Mouse (Mus musculus) midbrain, embryonic 14.5 days (tissue): Measurements from ENCODE around the gene Ubtd2. TPM values are rescaled to one million over a fixed set of nuclear protein-coding genes. Genes with fewer than 3 reads are reported as not detected.
"Not testable (repeated sequence)": the region's sequence is repeated elsewhere in the genome, so short reads cannot be mapped to it uniquely, and the experiment has no call there.

Experiments used
- ATAC-seq: fragments of 200-750 bp; cut with Nextera tagmentation; 2 replicates; pipeline ENCODE4 v1.8.0; 2017; ENCODE audit warnings: moderate number of reproducible peaks, moderate library complexity; ENCODE audit not compliant: low FRiP score, low TSS enrichment
- DNase-seq: peaks from one replicate; pipeline ENCODE4 v3.0.0-alpha.2; 2015
- H3K27ac ChIP-seq: fragments of 300-500 bp; sonication (generic); replicated peaks from 2 replicates; pipeline ENCODE4 v1.5.1; 2014; ENCODE audit warnings: mild to moderate bottlenecking, low read depth, low read length, moderate library complexity
- H3K27me3 ChIP-seq: fragments of 300-500 bp; sonication (generic); 2 replicates; pipeline ENCODE4 v1.6.1; 2014; ENCODE audit warnings: low read length, control low read depth, mixed read lengths; ENCODE audit not compliant: control insufficient read depth, insufficient read depth
- H3K36me3 ChIP-seq: fragments of 300-500 bp; sonication (generic); 2 replicates; pipeline ENCODE4 v1.6.1; 2014; ENCODE audit warnings: low read length, control low read depth; ENCODE audit not compliant: control insufficient read depth, insufficient read depth
- H3K4me1 ChIP-seq: fragments of 300-500 bp; sonication (generic); 2 replicates; pipeline ENCODE4 v1.6.1; 2014; ENCODE audit warnings: mild to moderate bottlenecking, antibody characterized with exemption, low read length, control low read depth; ENCODE audit not compliant: control insufficient read depth, insufficient read depth
- H3K4me2 ChIP-seq: fragments of 300-500 bp; sonication (generic); 2 replicates; pipeline ENCODE4 v1.6.1; 2014; ENCODE audit warnings: mild to moderate bottlenecking, low read length, moderate library complexity
- H3K4me3 ChIP-seq: fragments of 300-500 bp; sonication (generic); replicated peaks from 2 replicates; pipeline ENCODE4 v1.5.1; 2014; ENCODE audit warnings: low read depth, low read length
- H3K9ac ChIP-seq: fragments of 300-500 bp; sonication (generic); replicated peaks from 2 replicates; pipeline ENCODE4 v1.6.1; 2014; ENCODE audit warnings: mild to moderate bottlenecking, low read length, moderate library complexity
- H3K9me3 ChIP-seq: fragments of 300-500 bp; sonication (generic); 2 replicates; pipeline ENCODE4 v1.6.1; 2016; ENCODE audit warnings: low read length, control low read depth, mixed read lengths; ENCODE audit not compliant: control insufficient read depth
- WGBS: fragments of 180-500 bp; shearing (Covaris S2); extraction: QIAGEN DNeasy Blood & Tissue Kit; methylation state at CpG from one replicate; pipeline ENCODE4 v1.1.7; 2014; 5-methylcytosine and 5-hydroxymethylcytosine counted together
- polyA plus RNA-seq: library from polyadenylated mRNA; unstranded; fragments of >200 nt; fragmentation: Nextera tagmentation; extraction: Ambion mirVana; gene quantifications from 2 replicates; pipeline ENCODE4 v1.2.1, GENCODE M21; 2014

Gene Ubtd2
- polyA plus RNA-seq, 1 experiment from 2014 or later = 63.8 TPM

GRCm38 (mm10) chr11:32498757-32499535 is 43.8 kb downstream of the Ubtd2 start:
- peak; percentile 64 for DNase-seq
- H3K4me3 ChIP-seq = no peak overlapping the region
- no peaks in the 10 kb centered on the region for H3K9me3 ChIP-seq
- H3K9ac ChIP-seq = no peak overlapping the region
- no peak overlapping the region for H3K4me2 ChIP-seq
- no peaks in the 10 kb centered on the region for H3K27me3 ChIP-seq
- no peaks in the 10 kb centered on the region for H3K4me1 ChIP-seq
- 83% methylated on average over 7 of the region's 7 CpGs for WGBS
- peaks cover 15% of the 10 kb centered on the region; the same call in 1 of the 2 replicates for H3K36me3 ChIP-seq
- ATAC-seq = no peak
- no peak overlapping the region for H3K27ac ChIP-seq

- ATAC-seq (no peak), DNase-seq (no peak)
- H3K9me3 ChIP-seq = no peaks in the 10 kb centered on the region
- no peak overlapping the region for H3K9ac ChIP-seq
- peaks cover 16% of the 10 kb centered on the region; the same call in 1 of the 2 replicates for H3K36me3 ChIP-seq
- no peaks in the 10 kb centered on the region for H3K27me3 ChIP-seq
- 97% methylated on average over 4 of the region's 4 CpGs for WGBS
- H3K4me2 ChIP-seq = no peak overlapping the region
- H3K4me1 ChIP-seq = no peaks in the 10 kb centered on the region
- H3K4me3 ChIP-seq = no peak overlapping the region
- no peak overlapping the region for H3K27ac ChIP-seq
These were observed 44.8 kb downstream of the Ubtd2 start for GRCm38 (mm10) chr11:32499931-32500330.

- no peak overlapping the region for H3K9ac ChIP-seq
- H3K9me3 ChIP-seq = no peaks in the 10 kb centered on the region
- H3K27me3 ChIP-seq = no peaks in the 10 kb centered on the region
- ATAC-seq = no peak
- H3K27ac ChIP-seq = no peak overlapping the region
- peaks cover 16% of the 10 kb centered on the region; the same call in 1 of the 2 replicates for H3K36me3 ChIP-seq
- no peak overlapping the region for H3K4me2 ChIP-seq
- no peak overlapping the region for H3K4me3 ChIP-seq
- no peaks in the 10 kb centered on the region for H3K4me1 ChIP-seq
- whole genome bisulfite sequencing = 93% methylated on average over 2 of the region's 2 CpGs
- no peak for DNase-seq
These were observed 48.5 kb downstream of the Ubtd2 start for GRCm38 (mm10) chr11:32503711-32504110.

- H3K4me2 ChIP-seq = no peak overlapping the region
- peaks cover 13% of the 10 kb centered on the region; the same call in 1 of the 2 replicates for H3K36me3 ChIP-seq
- WGBS = 89% methylated on average over 7 of the region's 7 CpGs
- H3K4me1 ChIP-seq = no peaks in the 10 kb centered on the region
- no peak for ATAC-seq
- no peak overlapping the region for H3K4me3 ChIP-seq
- no peaks in the 10 kb centered on the region for H3K27me3 ChIP-seq
- no peaks in the 10 kb centered on the region for H3K9me3 ChIP-seq
- no peak overlapping the region for H3K27ac ChIP-seq
- no peak overlapping the region for H3K9ac ChIP-seq
- no peak for DNase-seq
These were observed 50.0 kb downstream of the Ubtd2 start for GRCm38 (mm10) chr11:32505091-32505739.

DNA sequence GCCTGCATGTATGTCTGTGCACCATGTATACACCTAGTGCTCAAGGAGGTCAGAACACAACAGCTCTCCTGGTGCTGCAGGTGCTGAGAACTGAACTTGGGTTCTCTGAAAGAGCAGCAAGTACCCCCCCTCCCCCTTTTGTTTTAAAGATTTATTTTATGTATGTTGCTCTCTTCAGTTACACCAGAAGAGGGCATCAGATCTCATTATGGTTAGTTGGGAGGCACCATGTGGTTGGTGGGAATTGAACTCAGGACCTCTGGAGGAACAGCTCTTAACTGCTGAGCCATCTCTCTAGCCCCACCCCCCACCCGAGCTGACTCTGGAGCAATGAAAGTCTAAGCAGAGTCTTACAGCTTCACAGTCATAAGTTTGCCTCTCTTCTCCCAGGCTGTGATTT is 55.8 kb downstream of the Ubtd2 start:
- Histone ChIP-seq H3K4me1 (no peaks in the 10 kb centered on the region), H3K36me3 (peaks cover 4% of the 10 kb centered on the region; the same call in 1 of the 2 replicates), H3K4me2 (no peak overlapping the region), H3K9me3 (no peaks in the 10 kb centered on the region), H3K27me3 (no peaks in the 10 kb centered on the region), H3K9ac (no peak overlapping the region), H3K4me3 (no peak overlapping the region), H3K27ac (no peak overlapping the region)
- no peak for ATAC-seq
- 78% methylated on average over 1 of the region's 1 CpGs for WGBS
- DNase-seq = no peak

GRCm38 (mm10) chr11:32514853-32515252 is 59.7 kb downstream of the Ubtd2 start:
- not testable (repeated sequence) for H3K4me1 ChIP-seq, H3K4me2 ChIP-seq, DNase-seq, H3K9ac ChIP-seq, H3K4me3 ChIP-seq, H3K27ac ChIP-seq, H3K27me3 ChIP-seq, H3K9me3 ChIP-seq, ATAC-seq
- H3K36me3 ChIP-seq = peaks cover 29% of the 10 kb centered on the region
- 98% methylated on average over 5 of the region's 5 CpGs for WGBS

DNA sequence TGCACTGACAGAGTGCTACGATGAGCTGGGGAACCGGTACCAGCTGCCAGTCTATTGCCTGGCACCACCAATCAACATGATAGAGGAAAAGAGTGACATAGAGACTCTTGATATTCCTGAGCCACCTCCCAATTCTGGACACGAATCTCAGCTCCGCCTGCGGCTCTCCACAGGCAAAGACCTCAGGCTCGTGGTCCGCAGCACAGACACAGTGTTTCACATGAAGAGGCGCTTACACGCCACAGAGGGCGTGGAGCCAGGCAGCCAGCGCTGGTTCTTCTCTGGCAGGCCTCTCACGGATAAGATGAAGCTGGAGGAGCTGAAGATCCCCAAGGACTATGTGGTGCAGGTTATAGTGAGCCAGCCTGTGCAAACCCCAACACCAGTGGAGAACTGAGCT is 60.9 kb downstream of the Ubtd2 start:
- no peaks in the 10 kb centered on the region for H3K27me3 ChIP-seq
- ATAC-seq = no peak
- H3K4me2 ChIP-seq = no peak overlapping the region
- no peak overlapping the region for H3K4me3 ChIP-seq
- H3K4me1 ChIP-seq = no peaks in the 10 kb centered on the region
- no peaks in the 10 kb centered on the region for H3K9me3 ChIP-seq
- H3K36me3 ChIP-seq = peaks cover 29% of the 10 kb centered on the region
- H3K27ac ChIP-seq = no peak overlapping the region
- WGBS = 89% methylated on average over 12 of the region's 12 CpGs
- no peak overlapping the region for H3K9ac ChIP-seq
- DNase-seq = no peak

DNA sequence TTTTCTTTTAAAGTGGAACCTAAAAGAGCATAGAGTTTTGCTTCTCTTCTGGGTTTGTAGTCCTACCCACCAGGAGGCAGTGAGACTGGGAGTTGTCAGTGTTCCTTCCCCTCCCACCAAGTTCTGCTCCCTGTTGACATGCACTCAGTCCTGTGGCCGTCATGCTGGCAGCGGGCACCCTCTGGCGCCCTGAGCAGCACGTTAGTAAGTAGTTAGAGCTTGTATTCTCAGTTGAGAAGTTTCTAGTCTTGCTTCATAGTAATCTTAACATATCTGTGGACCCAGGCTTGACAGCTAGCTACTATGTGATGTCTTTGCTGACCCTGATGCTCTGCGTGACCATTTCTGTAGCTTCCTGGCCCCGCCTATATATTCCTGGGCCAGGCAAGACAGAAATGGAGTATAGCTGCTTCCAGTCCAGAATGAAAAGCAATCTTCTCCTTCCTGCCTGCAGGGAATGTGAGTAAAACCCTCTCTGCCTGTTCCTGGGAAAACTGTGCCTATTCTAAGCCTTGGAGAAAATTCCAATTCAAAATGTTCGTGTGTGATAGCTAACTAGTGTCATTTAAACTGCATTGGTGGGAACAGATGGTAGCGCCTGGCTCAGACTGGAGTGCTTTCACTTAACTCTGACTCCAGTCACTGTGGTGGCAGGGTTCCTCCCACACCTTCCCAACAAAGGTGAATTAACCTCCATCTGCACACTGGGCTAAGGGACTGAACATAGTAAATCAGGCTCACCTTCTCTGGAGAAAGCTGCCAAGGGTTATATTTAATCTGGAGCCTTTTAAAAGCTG is 61.9 kb downstream of the Ubtd2 start:
- no peak overlapping the region for H3K4me2 ChIP-seq
- no peak for DNase-seq
- H3K4me3 ChIP-seq = no peak overlapping the region
- peaks cover 29% of the 10 kb centered on the region for H3K36me3 ChIP-seq
- ATAC-seq = no peak
- 89% methylated on average over 8 of the region's 8 CpGs for WGBS
- no peaks in the 10 kb centered on the region for H3K27me3 ChIP-seq
- H3K4me1 ChIP-seq = no peaks in the 10 kb centered on the region
- no peaks in the 10 kb centered on the region for H3K9me3 ChIP-seq
- H3K27ac ChIP-seq = no peak overlapping the region
- H3K9ac ChIP-seq = no peak overlapping the region
